Mouse (Mus musculus) limb, embryonic 10.5 days (tissue): ENCODE data around the gene Adap2. TPM values are rescaled to one million over a fixed set of nuclear protein-coding genes. Genes with fewer than 3 reads are reported as not detected.

Experiments
- DNase-seq: peaks from one replicate; pipeline ENCODE4 v3.0.0-alpha.2; 2017; ENCODE audit warnings: low spot score
- H3K27ac ChIP-seq: fragments of 300-500 bp; sonication (generic); 2 replicates; pipeline ENCODE4 v1.5.1; 2016; ENCODE audit warnings: mild to moderate bottlenecking
- H3K27me3 ChIP-seq: fragments of 300-500 bp; sonication (generic); 2 replicates; pipeline ENCODE4 v1.6.1; 2016; ENCODE audit warnings: low read depth, mild to moderate bottlenecking; ENCODE audit not compliant: poor library complexity, severe bottlenecking
- H3K36me3 ChIP-seq: fragments of 300-500 bp; sonication (generic); 2 replicates; pipeline ENCODE4 v1.6.1; 2016; ENCODE audit warnings: mild to moderate bottlenecking, moderate library complexity
- H3K4me1 ChIP-seq: fragments of 300-500 bp; sonication (generic); 2 replicates; pipeline ENCODE4 v1.6.1; 2016
- H3K4me3 ChIP-seq: fragments of 300-500 bp; sonication (generic); 2 replicates; pipeline ENCODE4 v1.5.1; 2016; ENCODE audit warnings: mild to moderate bottlenecking, moderate library complexity
- H3K9me3 ChIP-seq: fragments of 300-500 bp; sonication (generic); replicated peaks from 2 replicates; pipeline ENCODE4 v1.6.1; 2016; ENCODE audit warnings: mild to moderate bottlenecking
- WGBS: fragments of 180-500 bp; shearing (Covaris S2); methylation state at CpG from one replicate; pipeline ENCODE4 v1.1.7; 2016; 5-methylcytosine and 5-hydroxymethylcytosine counted together
- polyA plus RNA-seq: library from polyadenylated mRNA; unstranded; fragments of >200 nt; fragmentation: Nextera tagmentation; extraction: Ambion mirVana; gene quantifications from 2 replicates; pipeline ENCODE4 v1.2.1, GENCODE M21; 2016

The Adap2 gene
- polyA plus RNA-seq, 1 experiment from 2014 or later: 0.46 TPM

DNA sequence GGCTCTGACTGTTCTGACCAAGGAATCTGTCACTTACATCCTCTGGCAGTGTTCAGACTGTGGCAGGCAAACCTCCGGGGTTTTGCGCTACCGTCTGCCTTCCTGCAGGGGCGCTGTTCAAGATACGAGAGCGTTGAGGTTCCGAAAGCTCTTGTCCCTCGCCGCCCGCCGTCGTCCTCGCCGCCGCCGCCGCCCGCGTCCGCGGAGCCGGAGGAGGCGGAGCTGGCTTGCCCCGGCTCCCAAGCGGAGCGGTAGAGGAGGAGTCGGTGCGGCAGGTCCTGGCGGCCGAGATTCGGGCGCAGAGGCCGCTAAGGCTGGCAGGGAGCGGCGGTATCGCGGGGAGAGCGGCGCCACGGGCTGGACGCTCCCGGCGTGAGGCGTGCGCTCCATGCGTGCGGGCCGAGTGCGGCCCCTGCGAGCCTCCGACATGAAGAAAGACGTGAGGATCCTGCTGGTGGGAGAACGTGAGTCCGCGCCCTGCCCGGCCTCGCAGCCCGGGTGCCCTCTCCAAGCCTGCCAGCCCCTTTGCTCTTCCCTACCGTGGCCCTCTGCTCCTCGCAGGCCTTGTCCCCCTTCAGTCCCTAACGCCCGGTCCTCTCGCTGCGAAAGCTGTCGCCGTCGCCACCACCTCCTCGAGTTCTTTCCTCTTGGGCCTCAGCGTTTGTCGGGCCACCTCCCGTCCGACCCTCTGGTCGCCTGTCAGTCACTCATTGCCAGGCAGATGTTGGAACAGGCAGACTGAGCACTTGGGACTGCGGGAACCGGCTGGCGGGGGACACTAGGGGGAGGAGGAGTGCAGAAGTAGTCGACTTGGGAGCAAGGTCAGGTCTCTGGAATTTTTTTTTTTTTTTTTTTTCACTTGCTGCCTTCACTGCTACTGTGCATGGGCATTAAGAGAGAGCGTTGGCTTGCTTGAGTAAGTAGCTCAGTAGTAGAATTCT is 55.2 kb downstream of the Adap2 start, which contains the start of gene Rhot1:
Gene Rhot1 (plus strand): TSS at position 160 of the 941 bp plus-strand sequence.
- Histone ChIP-seq H3K9me3 (no peaks in the 10 kb centered on the region), H3K4me3 (peak within 1 kb of the TSS; percentile 94), H3K27me3 (no peaks in the 10 kb centered on the region), H3K27ac (peak within 1 kb of the TSS; percentile 86), H3K36me3 (peaks cover 19% of the 10 kb centered on the region), H3K4me1 (peaks cover 8% of the 10 kb centered on the region)
- DNase-seq: peak; percentile 97
- WGBS: under 1% methylated on average over 77 of the region's 78 CpGs

DNA sequence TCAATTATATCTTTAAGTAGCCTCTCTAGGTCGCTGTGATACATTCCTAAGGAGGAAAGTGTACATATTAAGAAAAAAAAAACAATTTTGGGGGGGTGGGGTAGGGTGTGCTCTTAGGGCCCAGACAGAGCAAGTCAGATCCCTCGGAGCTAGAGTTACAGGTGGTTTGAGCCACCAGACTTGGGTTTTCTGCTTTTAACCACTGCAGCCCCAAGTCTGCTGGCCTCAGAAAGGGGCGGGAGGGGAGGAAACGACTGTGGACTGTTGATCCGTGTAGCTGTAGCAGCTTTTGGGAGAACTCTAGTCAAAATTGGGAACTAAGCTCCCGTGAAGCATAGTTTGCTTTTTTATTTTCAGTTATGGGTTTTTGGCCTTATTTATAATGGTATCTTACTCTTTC is 56.4 kb downstream of the Adap2 start:
- no peaks in the 10 kb centered on the region for H3K9me3 ChIP-seq
- H3K4me1 ChIP-seq: peaks cover 8% of the 10 kb centered on the region
- peak overlapping the region; percentile 94 for H3K4me3 ChIP-seq
- peaks cover 31% of the 10 kb centered on the region for H3K36me3 ChIP-seq
- 65% methylated on average over 6 of the region's 6 CpGs for WGBS
- H3K27me3 ChIP-seq: no peaks in the 10 kb centered on the region
- no peak overlapping the region for H3K27ac ChIP-seq
- DNase-seq: no peak

DNA sequence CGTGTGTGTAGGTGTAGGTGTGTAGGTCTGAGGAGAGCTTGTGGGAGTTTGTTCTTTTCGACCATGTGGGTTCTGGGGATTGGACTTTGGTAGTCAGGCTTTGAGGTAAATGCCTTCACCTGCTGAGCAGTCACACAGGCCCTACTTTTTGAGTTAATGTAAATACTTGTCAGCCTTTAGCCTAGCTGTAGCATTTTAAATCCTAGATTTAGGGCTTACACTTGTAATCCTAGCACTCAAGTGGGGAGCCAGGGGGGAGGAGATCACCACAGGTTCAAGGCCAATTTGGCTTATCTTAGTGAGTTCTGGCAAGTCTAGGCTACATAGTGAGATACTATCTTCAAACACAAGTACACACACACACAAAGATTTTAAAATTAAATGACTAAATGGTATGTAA is 58.4 kb downstream of the Adap2 start:
- H3K27ac ChIP-seq: no peak overlapping the region
- no peak overlapping the region for H3K4me3 ChIP-seq
- no peak for DNase-seq
- peaks cover 44% of the 10 kb centered on the region for H3K36me3 ChIP-seq
- H3K9me3 ChIP-seq: no peaks in the 10 kb centered on the region
- no peaks in the 10 kb centered on the region for H3K27me3 ChIP-seq
- peaks cover 8% of the 10 kb centered on the region for H3K4me1 ChIP-seq
- 95% methylated on average over 2 of the region's 2 CpGs for WGBS

GRCm38 (mm10) chr11:80215291-80215690 is 61.4 kb downstream of the Adap2 start:
- Histone ChIP-seq H3K27me3 (no peaks in the 10 kb centered on the region), H3K4me1 (peaks cover 3% of the 10 kb centered on the region), H3K4me3 (no peak overlapping the region), H3K36me3 (peaks cover 49% of the 10 kb centered on the region), H3K9me3 (no peaks in the 10 kb centered on the region), H3K27ac (no peak overlapping the region)
- 93% methylated on average over 3 of the region's 3 CpGs for WGBS
- DNase-seq: no peak

DNA sequence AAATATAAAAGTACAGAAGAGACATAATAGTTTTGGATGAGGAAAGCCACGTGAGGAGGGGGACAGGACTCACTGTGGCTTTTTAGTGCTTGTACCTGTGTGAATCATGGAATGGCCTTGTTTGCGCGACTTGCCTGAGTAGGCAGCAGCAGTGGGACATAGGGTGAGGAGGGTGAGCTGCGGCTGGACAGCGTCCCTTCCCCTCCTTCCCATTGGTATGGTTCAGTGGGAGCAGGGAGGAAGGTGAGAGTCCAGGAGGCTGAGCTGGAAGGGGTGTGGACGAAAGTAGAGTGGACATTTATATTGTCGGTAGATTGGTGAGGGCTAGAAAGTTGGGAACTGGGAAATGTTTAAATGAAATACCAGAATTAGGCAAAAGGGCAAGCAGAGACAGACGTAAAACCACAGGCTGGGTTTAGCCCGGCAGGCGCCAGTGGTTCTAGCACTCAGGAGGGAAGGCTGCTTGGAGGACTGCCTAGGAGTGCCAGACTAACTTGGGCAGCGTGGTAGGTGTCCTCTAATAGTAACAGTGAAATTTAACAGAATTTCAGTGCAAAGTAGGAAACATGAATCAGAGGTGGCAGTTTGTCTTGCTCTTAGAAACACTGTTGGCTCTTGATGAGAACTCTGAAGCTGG is 64.9 kb downstream of the Adap2 start:
- Histone ChIP-seq H3K27ac (no peak overlapping the region), H3K4me1 (no peaks in the 10 kb centered on the region), H3K9me3 (no peaks in the 10 kb centered on the region), H3K4me3 (no peak overlapping the region), H3K27me3 (no peaks in the 10 kb centered on the region), H3K36me3 (peaks cover 67% of the 10 kb centered on the region)
- 86% methylated on average over 11 of the region's 11 CpGs for WGBS
- DNase-seq: no peak

Other genes starting within 250 kb of the Adap2 start
- 72.3 and 77.1 TPM in 2 replicates for gene Utp6, start 191.7 kb upstream of the Adap2 start, polyA plus RNA-seq
- 21.1 and 22.5 TPM in 2 replicates for gene Suz12, start 161.0 kb upstream of the Adap2 start, polyA plus RNA-seq
- gene Crlf3, start 73.1 kb upstream of the Adap2 start, polyA plus RNA-seq: 57.9 and 58.2 TPM in 2 replicates
- 17.2 and 19.9 TPM in 2 replicates for gene Atad5, start 64.7 kb upstream of the Adap2 start, polyA plus RNA-seq
- 33.0 and 40.4 TPM in 2 replicates for gene Tefm, start 11.9 kb upstream of the Adap2 start, polyA plus RNA-seq
- 4.2 and 5.0 TPM in 2 replicates for gene Rnf135, start 29.7 kb downstream of the Adap2 start, polyA plus RNA-seq
- 51.9 and 53.4 TPM in 2 replicates for gene Rhot1, start 54.9 kb downstream of the Adap2 start, polyA plus RNA-seq
- 0.34 and 0.85 TPM in 2 replicates for gene Rhbdl3, start 146.8 kb downstream of the Adap2 start, polyA plus RNA-seq
- 21.3 and 25.0 TPM in 2 replicates for gene 5730455P16Rik, start 223.9 kb downstream of the Adap2 start, polyA plus RNA-seq
- gene Zfp207, start 229.2 kb downstream of the Adap2 start, polyA plus RNA-seq: 295 and 314 TPM in 2 replicates